8 mouse cellular contexts compared by ENCODE assay signal in the genomic region with DNA sequence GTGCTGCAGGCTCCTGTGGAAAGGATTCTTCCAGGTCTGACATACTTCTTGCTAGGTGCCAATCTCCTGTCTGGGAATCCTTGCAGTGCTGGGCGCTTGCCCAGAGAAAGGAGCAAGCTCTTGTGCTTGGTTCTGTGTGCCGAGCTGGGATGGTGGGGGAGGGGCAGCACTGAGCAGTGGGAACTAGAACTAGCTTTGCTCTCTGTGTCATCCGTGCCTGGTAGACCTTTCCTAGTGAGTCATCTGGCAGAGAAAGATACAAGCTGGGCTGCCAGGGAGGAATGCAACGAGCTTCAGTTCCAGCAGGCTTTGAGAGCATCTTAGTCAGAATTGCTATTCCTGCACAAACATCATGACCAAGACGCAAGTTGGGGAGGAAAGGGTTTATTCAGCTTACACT.
A peak's percentile ranks its signal among the peaks of the same experiment; 100 is the strongest.
DNase-seq lines count a peak whose midpoint lies in the region; ATAC-seq and TF ChIP-seq lines count a peak whose summit lies in the region.

No protein-coding gene starts in this region.

- in situ Hi-C loops in Patski (cut with MboI; ENCODE audit: low pct_unique_long_range_greater_than_20kb), result no loop called here

- DNase-seq in embryo, embryonic 11 days, result peak; percentile 6
- DNase-seq in embryo, embryonic 10.5 days (ENCODE audit: low spot score), result no peak
- DNase-seq in Patski (ENCODE audit: low read depth, low spot score), result peak; percentile 78
- peak; percentile 82 to 90 for DNase-seq in cerebellum, postnatal 25 days
- DNase-seq in layer of hippocampus, postnatal 36 days, result peak; percentile 57 to 63
- no peak for DNase-seq in spleen, postnatal 14 days (ENCODE audit: low spot score in 2 of 2)

- no peaks in the 10 kb centered on the region for H3K27me3 ChIP-seq in Patski
- no peaks in the 10 kb centered on the region for H3K27me3 ChIP-seq in kidney, embryonic 15.5 days

- no peaks in the 10 kb centered on the region for H3K4me1 ChIP-seq in kidney, embryonic 15.5 days

- ATAC-seq in Patski, result peak; percentile 97
- no peak for ATAC-seq in megakaryocyte, adult 5-6 weeks (ENCODE audit: poor library complexity, severe bottlenecking)
- no peak for ATAC-seq in kidney, embryonic 15.5 days (replicated peaks; ENCODE audit: low FRiP score)

- TF ChIP-seq CTCF in Patski (IDR thresholded peaks at IDR 0.05), result no peak

- no peak overlapping the region for H3K4me2 ChIP-seq in kidney, embryonic 15.5 days

- CTCF ChIA-PET in Patski (lab: Charles Lee), result interaction anchor here (0.9 to 2.2 kb wide), 2 partner anchors 13 to 28 kb away, joined by 3 to 7 read pairs; no protein-coding TSS in a partner anchor

- no peak overlapping the region for H3K27ac ChIP-seq in kidney, embryonic 15.5 days

- no peaks in the 10 kb centered on the region for H3K36me3 ChIP-seq in kidney, embryonic 15.5 days

- POLR2A ChIA-PET in Patski (lab: Charles Lee), result no interaction called here

- 53% methylated on average over 5 of the region's 5 CpGs for WGBS in kidney, embryonic 15.5 days

- H3K9me3 ChIP-seq in kidney, embryonic 15.5 days (replicated peaks), result no peaks in the 10 kb centered on the region

- H3K4me3 ChIP-seq in kidney, embryonic 15.5 days (replicated peaks), result no peak overlapping the region

- no peak overlapping the region for H3K9ac ChIP-seq in kidney, embryonic 15.5 days

Comparison
In these comparisons a context has a peak if more than half of its experiments do, and no peak if none do; other contexts are left out.
1. DNase-seq: peak in embryo, embryonic 11 days (single experiment), Patski (single experiment), cerebellum, postnatal 25 days (2 of 2) and layer of hippocampus, postnatal 36 days (2 of 2); none in embryo, embryonic 10.5 days (single experiment) and spleen, postnatal 14 days (0 of 2).